Mouse (Mus musculus) naive thymus-derived CD4-positive, alpha-beta T cell, adult 5 months (primary cell): ENCODE results near the gene Zfand4. TPM values are rescaled to one million over a fixed set of nuclear protein-coding genes. Genes with fewer than 3 reads are reported as not detected.

Experiments
- polyA plus RNA-seq: library from polyadenylated mRNA; unstranded; fragments of 100-300 nt; shearing (Covaris generic); gene quantifications from one replicate; pipeline ENCODE4 v1.2.1, GENCODE M21; 2017

Gene Zfand4
- 0.82 TPM for polyA plus RNA-seq

DNA sequence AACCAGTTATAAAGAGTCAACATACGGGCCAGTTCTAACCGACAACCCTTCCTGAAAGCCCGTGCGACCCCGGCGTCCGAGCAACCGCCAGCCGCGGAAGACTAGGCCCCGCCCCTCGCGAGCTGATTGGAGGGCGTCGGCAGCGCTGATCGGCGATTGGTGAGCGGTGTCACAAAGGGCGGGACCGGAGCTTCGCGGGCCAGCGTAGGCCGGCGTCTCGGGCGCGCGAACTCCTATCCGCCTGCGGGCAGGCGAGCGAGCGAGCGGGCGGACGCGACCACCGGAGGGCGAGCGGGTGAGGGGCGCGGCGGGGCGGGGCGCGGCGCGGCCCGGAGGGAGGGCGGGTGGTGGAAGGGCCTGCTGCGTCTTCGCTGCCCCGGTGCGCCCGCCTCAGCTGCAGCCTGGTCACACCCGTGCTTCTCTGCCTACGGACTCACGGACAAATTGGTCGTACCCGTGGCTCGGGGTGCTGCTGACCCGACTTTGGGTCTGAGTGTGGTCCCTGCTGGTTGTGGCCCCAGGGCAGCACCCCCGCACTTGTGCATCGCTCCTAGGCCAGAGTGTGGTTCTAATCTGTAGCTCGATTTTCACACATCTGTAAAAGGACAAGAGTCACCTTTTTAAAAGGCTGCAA lies at the start of gene Zfand4:
TSS of gene Zfand4 (plus strand) at position 205 of the 634 bp plus-strand sequence.

DNA sequence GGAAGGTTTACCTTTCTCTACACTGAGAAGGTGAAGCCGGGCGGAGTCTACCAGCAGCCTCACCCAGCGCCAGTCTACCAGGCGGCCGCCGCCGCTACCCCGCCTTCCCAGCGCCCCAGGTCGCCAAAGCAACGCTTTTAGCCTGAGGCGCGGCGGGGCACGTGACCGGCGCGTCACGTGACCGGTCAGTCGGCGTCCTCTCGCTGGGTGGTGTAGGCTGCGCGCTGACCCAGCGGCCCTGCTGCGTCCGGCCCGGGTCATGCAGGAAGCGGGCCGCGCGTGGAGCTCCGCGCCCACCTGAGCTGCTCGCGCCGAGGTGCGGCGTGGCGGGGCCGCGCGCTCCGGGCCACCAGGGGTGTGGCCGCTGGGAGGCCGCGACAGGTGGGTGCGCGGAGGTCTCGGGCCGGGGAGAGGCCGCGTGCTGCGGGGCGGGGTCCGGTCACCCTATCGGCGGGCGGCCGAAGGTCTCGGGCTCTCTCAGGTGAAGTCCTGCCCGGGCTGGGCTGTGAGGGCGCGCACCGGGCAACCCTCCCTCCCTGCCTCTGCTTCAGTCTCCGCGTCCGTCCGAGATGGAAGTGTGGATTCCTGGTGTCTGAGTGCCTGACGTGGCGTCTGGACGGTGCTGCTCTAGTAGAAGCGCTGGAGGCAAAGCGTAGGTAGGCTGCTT lies 73.9 kb downstream of the Zfand4 start, which contains the start of gene March8:
TSS of gene March8 (plus strand) at position 190 of the 667 bp plus-strand sequence.

Other genes with a start within 250 kb of the Zfand4 start
- gene Tmcc1, start 70.7 kb upstream of the Zfand4 start, polyA plus RNA-seq: 18.1 TPM
- gene Washc2, start 56.2 kb upstream of the Zfand4 start, polyA plus RNA-seq: 81.6 TPM
- gene March8, start 73.8 kb downstream of the Zfand4 start, polyA plus RNA-seq: not detected
- gene Alox5, start 197.0 kb downstream of the Zfand4 start, polyA plus RNA-seq: not detected
- gene Olfr211, start 224.9 kb downstream of the Zfand4 start, polyA plus RNA-seq: not detected
- not detected for gene Olfr212, start 242.3 kb downstream of the Zfand4 start, polyA plus RNA-seq